Mouse (Mus musculus): ENCODE measurements around the gene Pex7.

Pex7 gene

DNA sequence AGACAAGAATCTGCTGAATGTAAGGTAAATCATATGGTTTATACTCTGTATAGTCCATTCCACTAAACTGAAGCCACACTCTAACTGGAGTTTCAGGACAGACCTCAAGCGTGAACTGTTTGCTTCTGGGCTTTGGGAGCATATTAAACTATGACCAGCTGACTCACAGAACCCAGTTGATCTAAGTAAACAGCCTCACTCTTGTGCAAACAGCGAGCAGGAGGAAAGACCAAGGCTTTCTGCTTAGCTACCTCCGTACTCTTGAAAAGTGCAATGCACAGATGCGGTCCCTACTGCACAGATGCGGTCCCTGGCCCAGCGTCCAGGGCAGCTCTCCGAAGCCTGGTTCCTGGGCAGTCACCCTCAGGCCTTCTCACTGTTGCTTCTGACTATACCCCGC, 30.2 kb downstream of the Pex7 start:
- DNase-seq (ENCODE audit: low spot score), result no peak

DNA sequence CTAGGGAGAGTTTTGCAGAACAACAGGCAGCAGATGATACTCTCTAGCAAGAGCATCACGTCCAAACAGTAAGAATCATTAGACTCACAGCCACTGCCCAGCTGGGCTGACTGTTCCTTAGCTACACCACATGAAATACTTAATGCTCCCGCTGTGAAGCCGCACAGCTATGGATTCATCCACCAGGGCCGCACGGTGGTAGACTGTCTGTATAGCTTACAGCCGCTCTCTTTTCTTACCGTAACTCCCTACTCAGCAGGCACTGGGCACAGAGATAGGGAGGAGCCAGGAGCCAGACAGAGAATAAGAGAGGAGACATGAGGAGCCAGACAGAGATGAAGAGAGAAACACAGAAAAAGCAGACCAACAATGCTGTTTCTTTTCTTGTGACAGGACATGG, 30.8 kb downstream of the Pex7 start:
- no peak for DNase-seq (ENCODE audit: low spot score)

DNA sequence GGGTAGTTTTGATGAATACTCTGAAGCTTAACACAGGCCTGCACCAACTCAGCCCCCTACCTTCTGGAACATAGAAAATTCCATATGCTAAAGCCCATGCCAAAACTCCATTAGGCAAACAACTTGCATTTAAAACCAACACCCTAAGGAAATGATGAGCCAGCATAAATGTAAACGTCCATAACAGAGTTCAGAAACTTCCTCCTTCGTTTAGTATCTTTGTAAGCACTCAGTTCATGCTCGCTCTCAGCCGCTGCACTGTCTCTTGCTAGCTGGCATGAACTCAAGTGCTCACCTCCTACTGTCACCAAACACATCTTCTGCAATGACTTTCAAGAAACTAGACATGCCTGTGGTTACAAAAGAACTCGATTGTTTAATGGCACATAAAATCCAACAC, 32.1 kb downstream of the Pex7 start:
- no peak for DNase-seq (ENCODE audit: low spot score)

DNA sequence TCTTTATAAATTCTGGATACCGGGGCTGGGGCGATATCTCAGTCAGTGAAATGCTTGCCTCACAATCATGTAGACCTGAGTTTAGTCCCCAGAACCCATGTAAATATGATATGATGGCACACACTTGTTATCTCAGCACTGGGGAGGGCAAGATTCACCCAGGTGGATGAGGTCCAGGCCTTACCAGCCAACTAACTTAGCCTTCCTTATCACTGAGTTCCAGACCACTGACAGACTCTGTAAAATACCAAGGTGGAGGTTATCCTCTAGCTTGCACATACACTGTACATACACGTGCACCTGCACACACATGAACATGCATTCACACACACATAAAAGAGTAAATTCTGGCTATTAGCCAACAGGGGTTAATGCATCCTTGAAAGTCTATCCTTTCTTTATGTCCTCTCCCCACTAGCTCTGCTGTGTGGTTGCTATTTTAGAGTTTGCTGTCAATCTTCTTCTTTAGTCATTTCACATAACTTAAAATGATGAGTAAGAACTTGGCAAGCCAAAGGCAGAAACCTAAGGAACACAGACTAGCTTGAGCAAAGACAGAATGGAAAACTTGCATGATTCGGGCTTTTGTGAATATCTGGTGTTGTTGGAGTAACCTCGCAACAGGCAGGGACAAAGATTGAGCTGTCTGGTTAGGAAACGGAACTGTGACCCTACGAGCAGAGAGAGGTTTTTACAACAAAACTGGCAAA, 51.7 kb downstream of the Pex7 start:
- DNase-seq (ENCODE audit: low spot score), result no peak

DNA sequence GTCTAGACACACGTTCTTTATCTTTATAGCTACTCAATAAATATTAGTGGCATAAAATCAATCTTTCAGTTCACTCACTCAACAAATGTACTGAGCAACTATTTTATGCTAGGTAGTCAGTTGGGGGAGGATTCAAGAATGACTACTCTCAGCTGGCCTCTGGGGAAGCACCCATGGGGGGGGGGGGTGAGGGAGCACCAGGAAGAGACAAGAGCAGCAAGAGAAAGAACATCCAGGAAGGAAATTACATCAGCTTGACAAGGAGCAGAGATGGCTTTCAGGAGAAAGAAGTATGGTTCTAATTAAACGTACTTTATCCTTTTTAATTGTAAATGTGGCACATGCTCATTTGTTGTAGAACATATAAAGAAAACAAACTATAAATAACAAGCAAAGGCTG, 53.9 kb downstream of the Pex7 start:
- DNase-seq (ENCODE audit: low spot score), result no peak

DNA sequence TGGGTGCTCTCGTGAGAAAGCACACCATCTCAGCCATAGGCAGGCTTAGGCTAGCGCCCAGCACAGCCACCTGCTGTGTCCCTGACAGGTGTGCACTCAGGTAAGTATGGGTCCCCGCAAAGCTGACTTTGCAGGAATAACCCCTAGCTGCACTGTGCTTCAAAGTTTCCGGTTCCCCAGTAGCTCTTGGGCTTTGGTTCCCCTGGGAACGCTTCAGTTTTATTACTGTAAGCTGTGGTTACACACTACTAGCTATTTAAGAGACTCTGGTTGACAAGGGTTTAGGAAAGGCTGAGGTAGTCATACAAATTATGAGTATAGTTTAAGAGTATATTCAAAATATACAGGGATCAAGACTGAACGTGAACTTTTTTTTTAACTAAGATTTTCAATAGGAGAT, 54.7 kb downstream of the Pex7 start:
- no peak for DNase-seq (ENCODE audit: low spot score)

DNA sequence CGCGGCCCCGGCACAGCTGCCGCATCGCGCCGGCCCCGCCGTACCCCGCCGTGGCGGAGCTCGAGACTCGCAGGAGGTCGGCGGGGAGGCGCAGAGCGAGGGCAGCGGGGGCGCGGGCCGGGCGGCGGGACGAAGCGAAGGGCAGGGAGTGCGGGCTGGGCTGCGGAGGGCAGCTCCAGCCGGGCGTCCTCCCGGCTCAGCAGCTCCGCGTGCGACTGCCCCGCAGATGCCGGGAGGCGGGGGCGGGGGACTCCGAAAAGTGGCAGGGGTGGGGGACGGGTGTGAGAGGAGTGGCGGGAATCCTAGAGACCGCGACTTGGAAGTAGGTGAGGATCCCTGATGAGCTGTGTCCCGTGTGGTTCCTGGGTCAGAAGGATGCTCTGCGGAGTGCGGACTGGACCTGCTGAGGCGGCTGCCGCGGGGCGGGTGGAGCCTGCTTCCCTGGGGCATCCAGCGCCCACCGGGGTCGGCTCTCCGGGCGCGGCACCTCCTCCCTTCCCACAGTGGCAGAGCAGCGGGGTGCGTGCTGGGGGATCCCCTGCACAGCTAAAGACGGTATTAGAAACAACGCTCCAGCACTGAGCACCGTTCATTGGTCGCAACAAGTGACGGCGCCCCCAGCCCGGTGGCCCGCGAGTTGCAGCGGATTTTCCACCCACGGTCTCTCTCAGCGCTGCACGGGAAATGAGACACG, 56.3 kb downstream of the Pex7 start, which contains the start of gene Slc35d3:
Slc35d3 (minus strand) TSS at position 462 of the 694 bp plus-strand sequence.
- DNase-seq (ENCODE audit: low spot score), result no peak

DNA sequence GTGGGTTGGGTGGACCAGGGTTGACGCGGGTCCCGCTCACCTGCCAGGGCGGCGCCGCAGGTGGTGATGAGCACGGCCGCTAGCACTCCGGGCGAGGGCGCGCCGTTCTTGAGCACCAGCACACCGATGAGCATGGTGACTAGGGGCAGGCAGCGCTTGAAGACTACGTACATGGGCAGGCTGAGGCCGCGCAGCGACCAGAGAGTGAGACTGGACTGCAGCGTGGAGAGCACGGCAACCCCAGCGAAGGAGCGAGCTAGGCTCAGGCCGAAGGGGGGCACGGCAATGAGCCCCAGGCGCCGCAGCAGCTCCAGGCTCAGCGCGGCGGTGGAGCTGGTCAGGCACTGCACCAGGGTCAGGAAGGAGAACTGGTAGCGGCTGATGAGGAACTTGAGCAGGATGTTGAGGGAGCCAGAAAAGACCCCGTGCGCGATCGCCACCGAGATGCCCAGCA, 56.9 kb downstream of the Pex7 start:
- DNase-seq (ENCODE audit: low spot score), result no peak

DNA sequence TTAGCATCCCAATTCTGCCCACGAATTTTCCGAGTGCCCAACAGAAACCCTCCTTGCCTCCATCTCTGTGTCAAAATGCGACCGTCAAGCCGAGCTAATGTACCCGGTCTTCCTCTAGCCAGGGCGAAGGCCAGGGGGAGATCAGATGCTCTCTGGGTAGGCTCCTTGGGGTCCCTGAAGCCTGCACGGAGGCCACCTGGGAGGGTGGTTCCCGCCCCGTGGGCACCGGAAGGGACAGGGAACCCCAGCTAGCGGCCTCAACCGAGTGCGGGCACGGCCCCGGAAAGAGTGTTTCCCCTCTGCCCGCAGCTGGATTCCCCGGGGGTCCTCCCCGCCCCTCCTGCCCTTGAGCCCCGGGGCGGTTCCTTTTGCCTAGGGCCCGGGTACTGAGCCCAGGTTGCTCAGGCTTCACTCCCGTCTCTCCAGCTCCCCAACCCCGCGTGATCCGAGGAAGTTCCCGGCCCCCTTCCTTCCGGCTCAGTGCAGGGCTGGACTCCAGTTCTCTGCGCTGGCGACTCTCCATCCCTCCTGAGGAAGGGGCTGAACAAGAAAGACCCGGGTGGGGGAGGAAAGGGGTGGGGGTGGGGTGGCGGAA, 57.6 kb downstream of the Pex7 start:
- no peak for DNase-seq (ENCODE audit: low spot score)

DNA sequence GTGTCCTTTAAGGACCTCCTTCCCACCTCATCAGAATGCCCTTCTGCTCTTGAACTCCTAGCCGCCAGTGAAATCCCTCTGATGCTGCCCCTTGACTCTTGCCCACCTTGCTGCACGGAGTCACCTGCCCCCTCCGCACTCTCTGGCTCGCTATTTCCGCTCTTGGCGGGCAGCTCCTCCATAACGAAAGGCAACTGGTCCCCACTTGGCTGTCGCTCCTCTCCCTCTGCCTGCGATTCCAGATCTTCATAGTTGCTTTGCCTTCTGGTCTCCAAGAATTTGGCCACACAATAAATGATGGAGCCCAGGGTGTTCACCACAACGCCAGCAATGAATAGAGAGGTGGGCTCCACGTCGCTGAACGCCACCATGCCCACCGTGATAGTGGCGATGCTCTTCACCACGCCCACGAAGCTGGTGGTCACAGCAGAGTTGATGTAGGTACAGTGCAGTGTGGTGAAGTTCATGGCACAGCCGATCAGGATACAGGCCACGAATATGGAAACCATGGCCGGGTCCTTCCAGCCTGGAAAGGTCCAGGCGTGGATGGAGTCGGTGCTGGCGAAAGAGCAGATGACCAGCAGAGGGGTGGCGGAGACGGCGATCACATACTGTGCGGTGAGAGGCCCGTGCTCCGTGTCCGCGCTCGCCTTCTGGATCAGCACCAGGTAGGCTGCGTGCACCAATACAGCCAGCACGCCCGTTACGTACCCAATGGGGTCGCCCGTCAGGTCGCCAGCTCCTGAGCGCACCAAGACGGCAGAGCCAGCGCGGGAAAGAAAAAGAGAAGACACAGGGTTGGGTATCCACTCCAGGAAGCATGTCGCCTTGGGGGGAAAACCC, 58.3 kb downstream of the Pex7 start:
- no peak for DNase-seq (ENCODE audit: low spot score)

DNA sequence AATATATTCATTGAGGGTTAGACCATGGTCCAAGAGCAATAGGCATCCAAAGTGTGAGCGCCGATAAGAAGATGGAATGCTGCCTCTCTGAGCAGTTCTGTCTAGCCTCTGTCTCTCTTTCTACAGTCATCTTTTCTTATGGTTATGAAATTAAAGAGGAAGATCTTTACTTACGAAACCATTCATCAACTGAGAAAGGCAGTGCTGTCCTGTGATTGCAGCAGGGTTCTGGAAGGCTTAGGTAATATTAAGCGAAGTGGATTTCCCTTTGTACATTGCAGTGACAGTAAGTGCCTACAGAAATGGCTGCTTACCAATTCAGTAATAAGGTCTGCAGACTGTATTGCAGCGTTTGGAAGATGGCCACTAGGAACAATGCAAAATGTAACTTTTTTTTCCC, 67.7 kb downstream of the Pex7 start:
- no peak for DNase-seq (ENCODE audit: low spot score)

DNA sequence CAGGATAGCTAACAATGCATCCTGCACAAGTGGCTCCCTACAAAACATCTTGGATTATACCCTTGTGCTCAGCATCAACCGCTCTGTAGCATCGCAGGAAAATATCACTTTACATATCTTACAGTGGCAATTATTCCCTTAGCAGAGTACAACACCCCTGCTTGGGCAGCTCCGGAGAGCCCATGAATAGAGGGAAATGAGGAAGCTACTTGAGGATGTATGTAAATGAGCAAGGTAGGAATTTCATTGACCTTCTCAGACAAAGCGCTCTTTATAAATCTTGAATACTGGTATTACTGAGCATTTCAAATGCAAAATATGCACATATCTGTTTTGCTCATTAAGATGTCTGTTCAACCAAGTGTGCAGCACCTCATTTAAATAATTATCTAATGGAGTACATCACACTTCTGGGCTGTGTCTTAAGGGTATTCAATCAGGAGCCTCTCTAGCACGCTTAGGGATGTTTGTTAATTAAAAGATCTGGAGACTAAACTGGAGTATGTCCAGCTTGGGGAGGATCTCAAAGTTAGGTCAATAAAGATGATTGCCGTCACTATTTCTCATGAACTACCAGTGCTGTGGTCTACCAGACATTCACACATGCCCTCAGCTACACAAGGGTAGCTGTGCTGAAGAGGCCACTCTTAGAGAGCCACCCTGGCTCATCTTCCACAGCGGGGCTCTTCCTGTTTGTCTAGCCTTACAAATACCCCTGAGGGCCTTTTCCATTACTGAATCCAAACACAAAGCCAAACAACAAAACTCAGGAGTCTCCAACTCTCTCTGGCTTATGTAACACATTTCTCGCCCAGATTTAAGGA, 71.4 kb downstream of the Pex7 start:
- no peak for DNase-seq (ENCODE audit: low spot score)

DNA sequence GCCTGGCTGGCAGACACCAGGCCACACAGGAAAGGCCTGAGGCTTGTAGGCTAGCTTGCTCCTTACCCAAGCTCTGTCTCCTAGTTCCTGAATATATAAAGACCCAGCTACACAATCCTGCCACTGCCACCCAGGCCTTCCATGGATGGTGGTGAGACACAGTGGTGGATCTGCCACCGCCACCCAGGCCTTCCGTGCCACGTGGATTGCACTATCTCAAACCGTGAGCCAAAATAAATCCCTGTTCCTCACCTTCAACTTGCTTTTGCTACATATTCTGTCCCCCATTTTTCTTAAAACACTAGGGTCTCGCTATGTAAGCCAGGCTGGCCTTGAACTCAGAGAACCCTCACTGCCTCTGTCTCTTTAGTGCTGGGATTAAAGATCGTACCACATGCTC, 73.3 kb downstream of the Pex7 start:
- DNase-seq (ENCODE audit: low spot score), result no peak

DNA sequence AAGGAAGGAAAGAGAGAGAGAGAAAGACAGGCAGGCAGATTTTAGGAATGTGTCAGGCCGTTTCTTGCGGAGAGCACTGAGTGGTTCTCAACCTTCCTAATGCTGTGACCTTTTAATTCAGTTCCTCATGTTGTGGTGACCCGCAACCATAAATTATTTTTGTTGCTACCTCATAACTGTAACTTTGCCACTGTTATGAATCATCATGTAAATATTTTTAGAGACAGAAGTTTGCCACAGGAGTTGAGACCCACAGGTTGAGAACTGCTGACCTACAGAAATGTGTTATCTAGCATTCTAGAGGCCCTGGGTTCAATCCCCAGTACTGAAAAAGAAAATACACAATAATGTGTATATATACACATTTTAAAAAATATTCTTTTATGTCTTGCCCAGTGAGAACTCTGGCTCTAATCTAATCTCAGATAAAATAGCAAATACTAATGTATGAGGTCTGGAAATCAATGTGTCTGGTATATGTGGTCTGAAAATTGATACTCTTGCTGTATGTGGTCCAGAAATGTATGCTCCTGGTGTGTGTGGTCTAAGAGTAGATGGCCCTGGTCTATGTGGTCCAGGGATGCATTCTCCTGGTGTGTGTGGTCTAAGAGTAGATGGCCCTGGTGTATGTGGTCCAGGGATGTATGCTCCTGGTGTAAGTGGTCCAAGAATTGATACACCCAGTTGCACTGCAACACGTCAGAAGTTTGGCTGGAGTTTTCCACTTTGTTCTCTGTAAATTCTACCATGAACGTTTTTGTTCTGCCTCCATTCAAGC, 76.2 kb downstream of the Pex7 start:
- no peak for DNase-seq (ENCODE audit: low spot score)

DNA sequence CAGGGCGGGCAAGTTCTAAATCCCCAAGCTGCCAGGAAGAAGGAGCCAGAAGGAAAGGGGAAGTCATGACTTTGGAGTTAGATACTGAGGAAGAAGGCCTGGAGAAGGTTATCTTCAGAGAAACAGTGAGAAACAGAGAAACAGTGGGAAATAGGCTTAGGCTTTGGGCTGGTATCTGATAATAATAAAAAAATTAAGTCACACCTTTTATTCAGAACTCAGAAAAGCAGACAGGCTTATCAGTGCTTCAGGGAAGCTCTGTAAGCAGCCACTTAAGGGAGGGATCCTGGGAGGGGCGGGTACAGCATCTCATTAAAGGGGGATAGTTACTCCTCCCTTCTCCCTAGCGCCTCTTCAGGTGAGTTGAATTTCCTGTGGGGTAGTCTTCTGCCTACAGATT, 86.5 kb downstream of the Pex7 start:
- no peak for DNase-seq (ENCODE audit: low spot score)

DNA sequence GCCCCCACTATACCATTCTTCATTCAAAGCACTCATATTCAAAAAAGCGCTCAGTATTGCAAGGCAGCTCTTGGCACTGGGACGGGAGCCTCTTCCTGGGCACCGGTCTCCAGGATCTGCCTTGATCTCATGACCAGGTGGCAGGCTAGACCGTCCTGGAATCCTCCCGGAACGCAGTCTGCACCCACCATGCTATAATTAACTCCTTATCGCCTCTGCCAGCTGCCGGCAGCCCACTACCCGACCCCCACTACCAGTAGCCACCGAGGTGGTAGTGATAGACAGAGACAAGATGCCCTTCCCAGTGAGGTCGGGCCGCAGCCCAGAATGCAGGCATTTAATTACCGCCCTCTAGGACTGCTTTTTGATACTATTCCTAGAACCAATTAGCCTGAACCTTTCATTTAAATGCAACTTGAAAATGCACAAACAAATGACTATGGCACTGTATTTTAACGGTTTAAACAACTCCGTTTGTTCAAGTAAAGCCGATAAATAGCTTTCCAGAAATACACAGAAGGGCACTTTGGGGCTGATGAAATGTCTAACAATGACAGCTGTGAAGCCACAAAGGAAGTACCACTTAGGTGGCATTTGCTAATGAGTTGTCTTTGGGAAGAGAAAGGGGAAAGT, 88.7 kb downstream of the Pex7 start:
- no peak for DNase-seq (ENCODE audit: low spot score)

DNA sequence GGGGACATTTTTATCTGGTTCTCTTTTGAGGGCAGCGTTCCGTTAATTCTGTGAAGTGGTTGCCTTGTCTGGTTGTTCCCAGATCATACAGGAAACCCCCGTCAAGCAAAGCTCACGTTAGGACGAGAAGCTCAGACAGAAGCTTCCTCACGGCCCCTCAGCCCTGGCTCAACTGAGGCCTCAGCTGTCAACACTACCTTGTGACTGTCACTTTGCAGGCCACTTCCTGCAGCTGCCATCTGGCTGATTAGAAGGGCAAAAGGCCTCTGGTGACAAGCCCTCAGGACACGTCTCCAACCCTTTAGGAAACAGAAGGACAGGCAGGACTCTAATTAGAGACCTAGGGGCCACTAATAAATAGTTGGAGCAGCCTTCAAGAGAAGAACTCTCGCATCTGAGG, 92.1 kb downstream of the Pex7 start:
- DNase-seq (ENCODE audit: low spot score), result no peak

DNA sequence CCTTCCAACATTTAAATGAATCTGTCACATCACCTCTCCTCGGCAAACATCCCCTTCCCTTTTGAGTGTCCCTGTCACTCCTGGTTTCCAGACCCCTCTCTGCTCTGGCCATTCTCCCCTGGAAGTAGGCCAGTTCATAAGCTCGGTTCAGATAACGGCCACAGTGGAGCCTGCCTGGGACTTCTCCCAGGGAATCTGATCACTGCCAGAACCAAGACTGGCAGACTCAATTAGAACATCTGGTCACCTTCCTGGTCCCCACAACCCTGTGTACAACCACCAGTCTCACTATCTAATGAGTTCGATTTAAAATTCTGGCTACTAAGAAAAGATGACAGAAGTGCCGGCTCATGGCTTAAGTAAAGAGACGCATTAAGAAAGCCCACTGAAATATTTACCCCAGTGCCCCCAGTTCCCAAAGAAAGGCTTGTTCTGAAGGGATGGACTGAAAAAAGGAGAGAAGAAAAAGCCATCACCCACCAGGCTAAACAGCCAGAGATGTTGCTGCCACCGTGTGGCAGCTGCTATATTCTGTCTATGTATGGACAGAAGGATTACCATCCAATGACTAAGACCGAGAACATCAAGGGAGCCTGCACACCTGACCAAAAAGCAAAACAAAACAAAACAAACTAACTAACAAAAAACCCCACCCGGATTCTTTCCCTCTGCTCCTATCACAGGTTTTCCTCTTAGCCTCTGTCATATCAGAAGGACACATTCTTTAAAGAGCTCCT, 95.9 kb downstream of the Pex7 start:
- DNase-seq (ENCODE audit: low spot score), result no peak

DNA sequence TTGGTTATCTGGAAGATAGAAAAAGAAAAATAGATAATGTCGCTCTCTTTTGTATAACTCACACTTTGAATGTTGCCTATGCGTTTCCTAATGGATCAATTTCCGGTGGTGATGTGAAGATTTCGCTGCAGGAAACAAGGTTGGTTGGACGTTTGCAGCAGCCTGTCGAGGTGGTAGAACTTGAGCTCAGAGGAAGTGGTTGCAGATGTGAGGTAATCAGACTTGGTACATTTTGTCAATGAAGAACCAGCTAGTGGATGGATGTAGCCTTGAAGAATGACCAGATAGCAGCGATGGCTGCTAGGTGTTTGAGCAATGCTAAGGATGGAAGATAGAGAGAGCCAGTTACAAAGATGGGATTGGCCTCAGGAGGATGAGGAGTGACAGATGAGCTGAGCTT, 102.7 kb downstream of the Pex7 start:
- no peak for DNase-seq (ENCODE audit: low spot score)
